Mouse (Mus musculus): ENCODE measurements at regions not wholly inside any gene's neighbourhood (a gene's known extent, or its start where the extent isn't known, plus 50 kb on each side); places are given as distances from the start of the nearest gene placed in this dataset.

GRCm38 (mm10) chr12:13053746-13054145 is 112.0 kb upstream of the Mycn start:
- no peak overlapping the region for H3K4me2 ChIP-seq
- WGBS: 38% methylated on average over 5 of the region's 5 CpGs
- no peak overlapping the region for H3K4me3 ChIP-seq (replicated peaks)
- H3K9me3 ChIP-seq: no peaks in the 10 kb centered on the region
- no peaks in the 10 kb centered on the region; the same call in 1 of the 2 replicates for H3K27me3 ChIP-seq (replicated peaks)
- H3K27ac ChIP-seq: no peak overlapping the region
- peaks cover 7% of the 10 kb centered on the region; the same call in 1 of the 2 replicates for H3K4me1 ChIP-seq
- no peaks in the 10 kb centered on the region for H3K36me3 ChIP-seq
- H3K9ac ChIP-seq: no peak overlapping the region
- ATAC-seq (ENCODE audit: insufficient read depth, low FRiP score, low read depth): no peak

- no peak overlapping the region for H3K4me3 ChIP-seq (replicated peaks)
- no peaks in the 10 kb centered on the region; the same call in 1 of the 2 replicates for H3K27me3 ChIP-seq (replicated peaks)
- ATAC-seq (ENCODE audit: insufficient read depth, low FRiP score, low read depth): no peak
- H3K4me2 ChIP-seq: no peak overlapping the region
- H3K9me3 ChIP-seq: no peaks in the 10 kb centered on the region
- H3K36me3 ChIP-seq: no peaks in the 10 kb centered on the region
- no peak overlapping the region for H3K27ac ChIP-seq
- H3K4me1 ChIP-seq: peaks cover 7% of the 10 kb centered on the region; the same call in 1 of the 2 replicates
- WGBS: 63% methylated on average over 9 of the region's 9 CpGs
- H3K9ac ChIP-seq: no peak overlapping the region
Observed at GRCm38 (mm10) chr12:13052845-13053623, 111.3 kb upstream of the Mycn start.

- no peak for ATAC-seq (ENCODE audit: insufficient read depth, low FRiP score, low read depth)
- Histone ChIP-seq H3K4me1 (peaks cover 7% of the 10 kb centered on the region; the same call in 1 of the 2 replicates), H3K4me3 (replicated peaks) (no peak overlapping the region), H3K27me3 (replicated peaks) (no peaks in the 10 kb centered on the region; the same call in 1 of the 2 replicates), H3K9ac (no peak overlapping the region), H3K9me3 (no peaks in the 10 kb centered on the region), H3K36me3 (no peaks in the 10 kb centered on the region), H3K4me2 (no peak overlapping the region), H3K27ac (no peak overlapping the region)
- 57% methylated on average over 6 of the region's 6 CpGs for WGBS
Observed at GRCm38 (mm10) chr12:13052164-13052563, 110.5 kb upstream of the Mycn start.

- no peaks in the 10 kb centered on the region; the same call in 1 of the 2 replicates for H3K27me3 ChIP-seq (replicated peaks)
- WGBS: 19% methylated on average over 8 of the region's 8 CpGs
- peaks cover 7% of the 10 kb centered on the region; the same call in 1 of the 2 replicates for H3K4me1 ChIP-seq
- H3K4me3 ChIP-seq (replicated peaks): no peak overlapping the region
- no peak overlapping the region for H3K27ac ChIP-seq
- ATAC-seq (ENCODE audit: insufficient read depth, low FRiP score, low read depth): no peak
- no peaks in the 10 kb centered on the region for H3K9me3 ChIP-seq
- H3K9ac ChIP-seq: no peak overlapping the region
- no peak overlapping the region for H3K4me2 ChIP-seq
- H3K36me3 ChIP-seq: no peaks in the 10 kb centered on the region
Observed at GRCm38 (mm10) chr12:13049659-13050058, 107.9 kb upstream of the Mycn start.

- H3K27ac ChIP-seq: no peak overlapping the region
- WGBS: 35% methylated on average over 13 of the region's 13 CpGs
- H3K27me3 ChIP-seq (replicated peaks): no peaks in the 10 kb centered on the region; the same call in 1 of the 2 replicates
- no peak overlapping the region for H3K4me3 ChIP-seq (replicated peaks)
- no peak overlapping the region for H3K4me2 ChIP-seq
- H3K9me3 ChIP-seq: no peaks in the 10 kb centered on the region
- H3K9ac ChIP-seq: no peak overlapping the region
- H3K4me1 ChIP-seq: peaks cover 7% of the 10 kb centered on the region; the same call in 1 of the 2 replicates
- no peaks in the 10 kb centered on the region for H3K36me3 ChIP-seq
- ATAC-seq (ENCODE audit: insufficient read depth, low FRiP score, low read depth): 0 out of 2 replicates have a peak, but pooled peaks have one; percentile 27
Observed at GRCm38 (mm10) chr12:13048168-13048727, 106.5 kb upstream of the Mycn start.

- Histone ChIP-seq H3K4me3 (replicated peaks) (no peak overlapping the region), H3K9me3 (no peaks in the 10 kb centered on the region), H3K4me2 (no peak overlapping the region), H3K27me3 (replicated peaks) (no peaks in the 10 kb centered on the region), H3K27ac (no peak overlapping the region), H3K4me1 (no peaks in the 10 kb centered on the region), H3K36me3 (no peaks in the 10 kb centered on the region), H3K9ac (no peak overlapping the region)
- 78% methylated on average over 7 of the region's 7 CpGs for WGBS
- no peak for ATAC-seq (ENCODE audit: insufficient read depth, low FRiP score, low read depth)
Observed at GRCm38 (mm10) chr12:13042934-13043333, 101.2 kb upstream of the Mycn start.

GRCm38 (mm10) chr12:13035108-13035741 is 93.5 kb upstream of the Mycn start:
- no peaks in the 10 kb centered on the region for H3K36me3 ChIP-seq
- 82% methylated on average over 5 of the region's 5 CpGs for WGBS
- H3K4me2 ChIP-seq: no peak overlapping the region
- no peak overlapping the region for H3K4me3 ChIP-seq (replicated peaks)
- ATAC-seq (ENCODE audit: insufficient read depth, low FRiP score, low read depth): no peak
- no peaks in the 10 kb centered on the region for H3K27me3 ChIP-seq (replicated peaks)
- no peak overlapping the region for H3K27ac ChIP-seq
- no peak overlapping the region for H3K9ac ChIP-seq
- H3K9me3 ChIP-seq: no peaks in the 10 kb centered on the region
- H3K4me1 ChIP-seq: no peaks in the 10 kb centered on the region

GRCm38 (mm10) chr12:13030333-13030732 is 88.6 kb upstream of the Mycn start:
- WGBS: 79% methylated on average over 7 of the region's 7 CpGs
- Histone ChIP-seq H3K4me3 (replicated peaks) (no peak overlapping the region), H3K27ac (no peak overlapping the region), H3K9ac (no peak overlapping the region), H3K36me3 (no peaks in the 10 kb centered on the region), H3K27me3 (replicated peaks) (no peaks in the 10 kb centered on the region), H3K9me3 (no peaks in the 10 kb centered on the region), H3K4me2 (no peak overlapping the region), H3K4me1 (no peaks in the 10 kb centered on the region)
- ATAC-seq (ENCODE audit: insufficient read depth, low FRiP score, low read depth): no peak

GRCm38 (mm10) chr12:13028086-13028485 is 86.4 kb upstream of the Mycn start:
- H3K27ac ChIP-seq: no peak overlapping the region
- WGBS: 19% methylated on average over 3 of the region's 3 CpGs
- H3K36me3 ChIP-seq: no peaks in the 10 kb centered on the region
- ATAC-seq (ENCODE audit: insufficient read depth, low FRiP score, low read depth): no peak
- no peaks in the 10 kb centered on the region for H3K4me1 ChIP-seq
- no peaks in the 10 kb centered on the region for H3K9me3 ChIP-seq
- H3K9ac ChIP-seq: no peak overlapping the region
- H3K27me3 ChIP-seq (replicated peaks): no peaks in the 10 kb centered on the region
- no peak overlapping the region for H3K4me3 ChIP-seq (replicated peaks)
- no peak overlapping the region for H3K4me2 ChIP-seq

GRCm38 (mm10) chr12:13026041-13026580 is 84.4 kb upstream of the Mycn start:
- Histone ChIP-seq H3K27ac (no peak overlapping the region), H3K36me3 (no peaks in the 10 kb centered on the region), H3K4me2 (no peak overlapping the region), H3K4me1 (no peaks in the 10 kb centered on the region), H3K27me3 (replicated peaks) (no peaks in the 10 kb centered on the region), H3K9ac (no peak overlapping the region), H3K9me3 (no peaks in the 10 kb centered on the region), H3K4me3 (replicated peaks) (no peak overlapping the region)
- 44% methylated on average over 7 of the region's 7 CpGs for WGBS
- peak; percentile 73; the same call in 1 of the 2 replicates for ATAC-seq (ENCODE audit: insufficient read depth, low FRiP score, low read depth)

- Histone ChIP-seq H3K36me3 (no peaks in the 10 kb centered on the region), H3K27ac (no peak overlapping the region), H3K4me3 (replicated peaks) (no peak overlapping the region), H3K27me3 (replicated peaks) (no peaks in the 10 kb centered on the region), H3K4me2 (no peak overlapping the region), H3K9ac (no peak overlapping the region), H3K4me1 (no peaks in the 10 kb centered on the region), H3K9me3 (no peaks in the 10 kb centered on the region)
- 66% methylated on average over 8 of the region's 8 CpGs for WGBS
- ATAC-seq (ENCODE audit: insufficient read depth, low FRiP score, low read depth): no peak
Observed at GRCm38 (mm10) chr12:13024215-13024841, 82.6 kb upstream of the Mycn start.

Measured in stomach, embryonic 15.5 days (tissue).